Mouse (Mus musculus) central nervous system, embryonic 11.5 days (tissue): Measurements from ENCODE around the gene Ubac2. TPM values are rescaled to one million over a fixed set of nuclear protein-coding genes. Genes with fewer than 3 reads are reported as not detected.

ENCODE experiments used
- polyA plus RNA-seq: library from polyadenylated mRNA; depleted of rRNA; stranded (reverse); fragments of >200 nt; gene quantifications from 2 replicates; pipeline ENCODE4 v1.2.3, GENCODE M21; 2012; rRNA removed

The Ubac2 gene
- 29.5 and 37.1 TPM in 2 replicates for polyA plus RNA-seq

GRCm38 (mm10) chr14:121878176-121878858, at the start of gene Ubac2:
Gene Ubac2, plus strand, starts transcription at chr14:121878620.

DNA sequence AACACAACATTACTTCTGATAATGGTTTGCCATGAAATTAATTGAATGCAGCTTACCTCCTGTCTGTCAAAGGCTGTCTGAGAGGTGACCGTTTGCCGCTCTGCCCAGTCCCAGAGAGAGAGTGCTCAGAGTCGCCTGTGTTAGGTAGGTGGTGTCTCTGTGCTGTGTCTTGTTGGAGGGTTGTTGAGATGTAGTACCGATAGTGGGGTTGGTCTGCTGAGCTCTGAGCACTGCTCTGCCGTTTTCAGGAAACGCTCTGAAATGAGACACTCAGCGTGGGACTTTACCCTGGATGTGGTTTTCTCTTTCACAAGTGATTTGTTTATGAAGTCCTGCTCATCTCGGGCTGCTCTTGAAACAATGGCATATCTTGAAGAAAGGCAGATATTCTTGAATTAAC, 37.2 kb downstream of the Ubac2 start, which contains the start of gene Gpr18:
Gpr18 (minus strand) TSS at position 161 of the 400 bp plus-strand sequence.

GRCm38 (mm10) chr14:121964990-121965389, 86.6 kb downstream of the Ubac2 start, which contains the start of gene Gpr183:
Gene Gpr183, minus strand, starts transcription at chr14:121965195.

GRCm38 (mm10) chr14:122034451-122034850, 156.0 kb downstream of the Ubac2 start, which contains the start of gene Timm8a2:
Gene Timm8a2, plus strand, starts transcription at chr14:122034674.

Other genes starting within 250 kb of the Ubac2 start
- gene Dock9, start 80.8 kb upstream of the Ubac2 start, polyA plus RNA-seq, result 8.1 and 10.8 TPM in 2 replicates
- gene Gpr18, start 37.2 kb downstream of the Ubac2 start, polyA plus RNA-seq, result not detected in 2 replicates
- 0.90 and 1.6 TPM in 2 replicates for gene Gpr183, start 86.6 kb downstream of the Ubac2 start, polyA plus RNA-seq
- gene Timm8a2, start 156.1 kb downstream of the Ubac2 start, polyA plus RNA-seq, result 0.11 and 0.25 TPM in 2 replicates
- gene Tm9sf2, start 228.4 kb downstream of the Ubac2 start, polyA plus RNA-seq, result 38.4 and 72.0 TPM in 2 replicates